Mouse (Mus musculus) lung, embryonic 16.5 days (tissue): ENCODE measurements at regions not wholly inside any gene's neighbourhood (a gene's known extent, or its start where the extent isn't known, plus 50 kb on each side); places are given as distances from the start of the nearest gene placed in this dataset.
A peak's percentile ranks its signal among the peaks of the same experiment; 100 is the strongest.

Experiments
- ATAC-seq: fragments of 200-750 bp; cut with Nextera tagmentation; 2 replicates; pipeline ENCODE4 v1.8.0; 2017; ENCODE audit warnings: low read depth, mild to moderate bottlenecking, moderate library complexity
- H3K27ac ChIP-seq: fragments of 300-500 bp; sonication (generic); 2 replicates; pipeline ENCODE4 v1.5.1; 2014; ENCODE audit warnings: mild to moderate bottlenecking, control low read depth, low read length
- H3K27me3 ChIP-seq: fragments of 300-500 bp; sonication (generic); 2 replicates; pipeline ENCODE4 v1.6.1; 2014; ENCODE audit warnings: low read depth, low read length, mixed read lengths; ENCODE audit not compliant: control insufficient read depth, insufficient read depth
- H3K36me3 ChIP-seq: fragments of 300-500 bp; sonication (generic); 2 replicates; pipeline ENCODE4 v1.6.1; 2014; ENCODE audit warnings: low read length; ENCODE audit not compliant: control insufficient read depth, insufficient read depth
- H3K4me1 ChIP-seq: fragments of 300-500 bp; sonication (generic); replicated peaks from 2 replicates; pipeline ENCODE4 v1.6.1; 2014; ENCODE audit warnings: low read length, mixed read lengths; ENCODE audit not compliant: control insufficient read depth, insufficient read depth
- H3K4me2 ChIP-seq: fragments of 300-500 bp; sonication (generic); 2 replicates; pipeline ENCODE4 v1.6.1; 2014; ENCODE audit warnings: low read depth, low read length, control low read depth
- H3K4me3 ChIP-seq: fragments of 300-500 bp; sonication (generic); 2 replicates; pipeline ENCODE4 v1.5.1; 2014; ENCODE audit warnings: mild to moderate bottlenecking, low read length, control low read depth
- H3K9ac ChIP-seq: fragments of 300-500 bp; sonication (generic); 2 replicates; pipeline ENCODE4 v1.6.1; 2014; ENCODE audit warnings: low read length, control low read depth
- H3K9me3 ChIP-seq: fragments of 300-500 bp; sonication (generic); 2 replicates; pipeline ENCODE4 v1.6.1; 2016; ENCODE audit warnings: low read length; ENCODE audit not compliant: control insufficient read depth
- WGBS: fragments of 180-500 bp; shearing (Covaris S2); extraction: QIAGEN DNeasy Blood & Tissue Kit; methylation state at CpG from one replicate; pipeline ENCODE4 v1.1.7; 2014; 5-methylcytosine and 5-hydroxymethylcytosine counted together

DNA sequence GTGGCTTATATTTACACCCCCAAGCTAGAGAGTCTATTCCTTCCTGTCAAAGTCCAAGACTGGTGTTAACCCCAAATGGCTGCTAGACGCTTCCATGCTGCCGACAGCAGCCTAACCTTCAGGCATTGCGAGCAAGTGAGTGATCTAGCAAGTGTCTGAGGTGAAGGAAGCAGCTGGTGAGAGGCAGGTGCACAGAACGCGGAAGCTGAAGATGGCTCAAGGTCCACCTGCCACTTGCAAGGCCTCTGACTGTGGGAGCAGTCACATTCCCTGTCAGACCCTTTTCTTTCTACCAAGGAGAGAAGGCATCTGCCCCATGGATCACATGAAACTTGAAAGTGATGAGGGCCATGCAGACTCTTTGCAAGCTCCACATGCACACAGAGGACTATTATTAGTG, 193.1 kb upstream of the Lpp start:
- no peak overlapping the region for H3K27ac ChIP-seq
- 91% methylated on average over 5 of the region's 5 CpGs for WGBS
- no peak overlapping the region for H3K9ac ChIP-seq
- ATAC-seq, result no peak
- no peaks in the 10 kb centered on the region for H3K36me3 ChIP-seq
- no peak overlapping the region for H3K4me3 ChIP-seq
- no peaks in the 10 kb centered on the region for H3K27me3 ChIP-seq
- H3K4me2 ChIP-seq, result no peak overlapping the region
- no peaks in the 10 kb centered on the region for H3K9me3 ChIP-seq
- no peaks in the 10 kb centered on the region for H3K4me1 ChIP-seq

DNA sequence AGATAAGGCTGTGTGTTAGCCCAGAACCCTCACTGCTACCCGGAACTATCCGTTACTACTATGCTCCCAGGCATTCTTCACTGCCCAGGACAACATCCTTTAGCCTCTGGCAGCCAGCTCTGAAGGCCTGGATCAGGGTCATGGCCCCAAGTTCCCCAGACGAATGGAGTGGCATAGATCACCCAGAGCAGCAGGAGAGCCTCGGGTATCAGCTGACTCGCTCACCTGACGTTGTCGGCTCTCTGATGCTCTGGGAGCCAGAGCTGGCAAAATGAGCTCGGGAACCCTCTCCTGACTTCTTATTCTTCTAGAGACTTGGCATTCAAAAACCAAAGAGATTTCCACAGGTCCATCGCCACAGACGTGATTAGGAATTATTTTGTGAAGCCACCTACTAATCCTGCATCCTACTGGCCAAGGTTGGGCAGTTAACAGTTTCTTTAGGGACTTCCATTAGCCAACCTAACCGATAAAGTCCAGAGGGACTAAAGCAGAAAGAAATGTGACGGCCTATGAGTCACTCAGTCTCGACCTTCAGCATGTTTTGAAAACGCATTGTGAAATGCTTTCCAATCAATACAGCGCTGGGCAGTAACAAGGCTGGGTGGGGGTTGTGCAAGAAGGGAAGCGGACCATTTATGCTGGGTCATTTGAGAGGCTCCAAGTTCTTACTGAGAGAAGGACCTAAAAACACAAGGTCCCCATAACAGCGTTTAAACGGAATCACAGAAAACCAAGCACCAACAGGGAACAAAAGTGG, 193.7 kb upstream of the Lpp start:
- H3K36me3 ChIP-seq, result no peaks in the 10 kb centered on the region
- H3K9ac ChIP-seq, result no peak overlapping the region
- 83% methylated on average over 18 of the region's 18 CpGs for WGBS

DNA sequence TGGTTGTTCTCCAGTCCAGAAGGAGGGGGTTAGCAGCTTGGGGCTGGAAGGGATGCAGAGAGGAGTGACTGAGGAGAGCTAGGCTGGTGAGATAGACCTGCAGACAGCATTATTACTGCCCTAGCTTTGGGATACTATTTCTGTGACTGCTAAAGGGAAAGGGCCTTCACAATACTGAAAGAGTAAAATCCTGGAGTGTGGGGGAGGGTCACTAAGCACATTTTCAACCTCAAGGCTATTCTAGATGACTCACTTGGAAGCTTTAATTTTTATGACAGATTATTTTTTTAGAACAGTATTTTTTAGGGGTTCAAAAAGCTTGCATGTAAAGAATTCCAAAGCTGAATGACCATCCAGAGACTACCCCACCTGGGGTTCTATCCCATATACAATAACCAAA, 195.0 kb upstream of the Lpp start:
- no peak overlapping the region for H3K9ac ChIP-seq
- H3K9me3 ChIP-seq, result no peaks in the 10 kb centered on the region
- no peak for ATAC-seq
- H3K36me3 ChIP-seq, result no peaks in the 10 kb centered on the region
- no peaks in the 10 kb centered on the region for H3K27me3 ChIP-seq
- no peak overlapping the region for H3K27ac ChIP-seq
- no peak overlapping the region for H3K4me3 ChIP-seq
- no peak overlapping the region for H3K4me2 ChIP-seq
- H3K4me1 ChIP-seq, result no peaks in the 10 kb centered on the region

More for the DNA sequence above, 193.7 kb upstream of the Lpp start:
- no peak overlapping the region for H3K4me2 ChIP-seq
- no peak overlapping the region for H3K4me3 ChIP-seq
- no peaks in the 10 kb centered on the region for H3K9me3 ChIP-seq
- ATAC-seq, result no peak
- no peaks in the 10 kb centered on the region for H3K4me1 ChIP-seq
- no peaks in the 10 kb centered on the region for H3K27me3 ChIP-seq
- no peak overlapping the region for H3K27ac ChIP-seq

DNA sequence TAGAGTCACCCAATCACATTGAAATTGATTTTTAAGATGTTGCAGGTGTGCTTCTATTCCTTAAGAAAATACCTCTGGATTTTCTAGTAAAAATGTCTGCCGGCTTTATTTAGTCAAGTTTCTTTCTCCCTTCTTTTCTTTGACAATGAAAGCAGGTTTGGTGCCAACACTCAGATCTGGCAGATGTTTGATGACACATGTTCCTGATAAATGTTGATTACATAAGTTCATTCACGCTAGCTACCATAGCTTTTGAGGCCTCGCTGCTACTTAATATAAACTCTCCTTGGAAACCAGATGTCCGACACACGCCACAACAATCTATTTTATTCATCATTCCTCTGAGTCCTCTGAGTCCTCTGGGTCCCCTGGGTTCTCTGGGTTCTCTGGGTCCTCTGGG, 195.7 kb upstream of the Lpp start:
- no peak for ATAC-seq
- no peak overlapping the region for H3K27ac ChIP-seq
- no peaks in the 10 kb centered on the region for H3K9me3 ChIP-seq
- H3K9ac ChIP-seq, result no peak overlapping the region
- H3K27me3 ChIP-seq, result no peaks in the 10 kb centered on the region
- no peaks in the 10 kb centered on the region for H3K36me3 ChIP-seq
- H3K4me2 ChIP-seq, result no peak overlapping the region
- H3K4me3 ChIP-seq, result no peak overlapping the region
- WGBS, result 48% methylated on average over 5 of the region's 5 CpGs
- H3K4me1 ChIP-seq, result no peaks in the 10 kb centered on the region

DNA sequence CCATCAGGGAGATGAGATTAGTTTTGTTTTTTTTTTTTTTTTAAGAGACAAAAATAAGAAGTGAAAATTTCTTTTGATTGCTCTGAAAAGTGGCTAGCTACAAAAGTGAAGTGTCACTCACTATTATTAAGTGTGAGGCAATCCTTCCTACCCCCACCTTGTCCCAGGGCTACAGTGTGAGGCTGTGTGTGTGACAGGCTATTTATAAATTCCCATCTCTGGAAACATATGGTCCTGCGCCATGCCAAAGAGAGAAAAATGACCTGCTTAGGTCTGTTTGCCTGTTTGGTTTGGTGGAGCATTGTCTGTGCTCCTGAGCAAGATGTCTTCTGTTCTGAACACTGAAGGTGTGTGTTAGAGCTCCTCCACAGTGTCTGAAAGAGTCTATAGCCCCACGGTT, 199.4 kb upstream of the Lpp start:
- Histone ChIP-seq H3K4me3 (no peak overlapping the region), H3K27ac (no peak overlapping the region), H3K36me3 (no peaks in the 10 kb centered on the region), H3K4me1 (no peaks in the 10 kb centered on the region), H3K9ac (no peak overlapping the region), H3K9me3 (no peaks in the 10 kb centered on the region), H3K27me3 (no peaks in the 10 kb centered on the region), H3K4me2 (no peak overlapping the region)
- 36% methylated on average over 2 of the region's 2 CpGs for WGBS
- no peak for ATAC-seq

DNA sequence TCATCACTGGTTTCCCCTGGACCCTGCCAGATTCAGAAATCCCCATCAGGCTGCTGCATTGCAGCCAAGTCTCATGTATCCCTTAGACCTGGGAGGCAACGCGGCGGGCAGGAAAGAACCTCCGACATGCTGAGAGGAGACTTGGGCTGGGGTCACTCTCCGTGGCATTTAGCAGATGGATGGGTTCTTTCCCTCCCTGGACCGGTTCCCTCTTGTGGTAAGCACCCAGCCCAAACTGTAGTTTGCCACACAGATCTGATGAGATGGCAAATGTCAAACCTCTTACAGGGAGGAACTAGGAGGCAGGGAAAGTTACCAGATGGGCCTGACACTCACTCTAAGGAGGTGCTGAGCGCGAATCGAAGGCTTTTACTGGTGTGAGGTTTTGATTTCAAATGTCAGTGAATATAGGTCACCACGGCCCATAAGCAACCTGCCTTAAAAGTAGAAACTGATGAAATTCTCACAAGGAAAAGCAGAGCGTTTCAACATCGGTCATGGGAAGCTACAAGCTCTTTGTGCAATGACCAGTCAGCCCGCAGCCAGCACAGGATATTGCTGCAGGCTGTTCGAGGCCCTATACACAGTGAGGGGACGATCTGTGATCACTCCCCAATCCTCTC, 199.9 kb upstream of the Lpp start:
- H3K9me3 ChIP-seq, result no peaks in the 10 kb centered on the region
- H3K9ac ChIP-seq, result no peak overlapping the region
- no peak overlapping the region for H3K27ac ChIP-seq
- H3K27me3 ChIP-seq, result no peaks in the 10 kb centered on the region
- 39% methylated on average over 15 of the region's 15 CpGs for WGBS
- no peaks in the 10 kb centered on the region for H3K4me1 ChIP-seq
- ATAC-seq, result peak; percentile 56; the same call in 1 of the 2 replicates
- H3K4me3 ChIP-seq, result no peak overlapping the region
- no peak overlapping the region for H3K4me2 ChIP-seq
- H3K36me3 ChIP-seq, result no peaks in the 10 kb centered on the region

DNA sequence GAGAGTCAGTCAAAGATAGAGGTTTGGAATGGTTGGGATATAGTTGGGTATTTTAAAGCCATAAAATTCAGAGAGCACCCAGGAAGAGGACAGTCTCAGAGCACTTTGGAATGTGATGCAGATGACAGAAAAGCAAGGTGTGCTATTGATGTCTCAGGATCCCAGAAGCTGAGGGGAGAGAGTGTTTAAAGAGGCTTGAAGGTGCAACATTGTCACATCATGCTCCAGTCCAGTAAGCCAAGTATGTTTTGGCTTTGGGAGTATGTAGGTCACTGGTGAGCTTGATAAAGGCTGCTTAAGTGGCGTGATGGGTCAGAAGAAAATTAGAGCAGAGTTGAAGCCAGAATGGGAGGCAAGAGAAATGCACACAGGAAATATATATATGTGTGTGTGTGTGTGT, 201.3 kb upstream of the Lpp start:
- no peak overlapping the region for H3K4me2 ChIP-seq
- no peaks in the 10 kb centered on the region for H3K36me3 ChIP-seq
- H3K9me3 ChIP-seq, result no peaks in the 10 kb centered on the region
- no peaks in the 10 kb centered on the region for H3K4me1 ChIP-seq
- H3K4me3 ChIP-seq, result no peak overlapping the region
- H3K27ac ChIP-seq, result no peak overlapping the region
- no peak overlapping the region for H3K9ac ChIP-seq
- WGBS, result 83% methylated on average over 1 of the region's 1 CpGs
- H3K27me3 ChIP-seq, result no peaks in the 10 kb centered on the region
- ATAC-seq, result no peak

DNA sequence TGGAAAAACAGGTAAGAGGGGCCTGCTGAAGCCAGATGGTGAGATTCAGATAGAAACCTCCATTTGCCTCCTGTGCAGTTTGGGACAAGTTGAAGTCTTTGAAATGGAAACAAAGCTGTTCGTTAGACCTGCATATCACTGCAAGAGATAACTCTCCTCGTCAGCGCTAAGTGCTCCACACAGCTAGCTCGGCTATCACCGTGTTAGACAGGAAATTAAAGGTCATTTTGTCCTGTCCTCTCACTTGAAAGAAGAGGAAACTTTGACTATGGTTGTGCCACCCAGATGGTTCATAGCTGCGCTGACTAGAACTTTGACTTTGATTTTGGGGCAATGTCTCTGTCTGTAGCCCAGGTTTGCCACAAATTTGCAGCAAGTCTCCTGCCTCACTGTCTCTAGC, 198.5 kb upstream of the Bcl6 start:
- Histone ChIP-seq H3K4me3 (no peak overlapping the region), H3K27me3 (no peaks in the 10 kb centered on the region), H3K4me1 (no peaks in the 10 kb centered on the region), H3K9ac (no peak overlapping the region), H3K9me3 (no peaks in the 10 kb centered on the region), H3K27ac (no peak overlapping the region), H3K36me3 (no peaks in the 10 kb centered on the region), H3K4me2 (no peak overlapping the region)
- ATAC-seq, result no peak
- 71% methylated on average over 6 of the region's 6 CpGs for WGBS

DNA sequence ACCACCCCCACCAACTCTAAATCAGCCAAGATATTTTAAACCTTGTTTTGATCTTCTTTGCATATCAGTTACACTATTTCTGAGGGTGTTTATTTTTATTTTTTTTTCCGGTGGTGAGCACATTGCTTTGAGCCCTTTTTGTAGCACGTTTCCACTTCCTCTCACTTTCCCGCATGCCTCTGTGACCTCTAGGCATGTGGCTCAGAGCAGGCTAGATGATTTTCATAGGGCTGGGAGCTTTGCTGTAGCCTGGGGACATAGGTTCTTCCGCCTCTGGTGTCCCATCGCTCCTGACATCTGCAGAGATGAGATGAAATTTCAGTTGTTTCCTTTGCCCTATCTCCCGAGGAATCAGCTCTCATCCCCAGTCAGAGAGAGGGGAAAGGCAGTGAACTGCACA, 197.3 kb upstream of the Bcl6 start:
- H3K27ac ChIP-seq, result no peak overlapping the region
- no peaks in the 10 kb centered on the region for H3K36me3 ChIP-seq
- H3K9me3 ChIP-seq, result no peaks in the 10 kb centered on the region
- no peaks in the 10 kb centered on the region for H3K4me1 ChIP-seq
- H3K4me3 ChIP-seq, result no peak overlapping the region
- no peaks in the 10 kb centered on the region for H3K27me3 ChIP-seq
- 58% methylated on average over 6 of the region's 6 CpGs for WGBS
- H3K4me2 ChIP-seq, result no peak overlapping the region
- no peak for ATAC-seq
- no peak overlapping the region for H3K9ac ChIP-seq
